Mouse (Mus musculus): Measurements from ENCODE around the gene Atoh1. TPM values are rescaled to one million over a fixed set of nuclear protein-coding genes. Genes with fewer than 3 reads are reported as not detected.
A peak's percentile ranks its signal among the peaks of the same experiment; 100 is the strongest.

Gene Atoh1
- total RNA-seq (2014; fragmentation: Nextera tagmentation) (not detected in 2 replicates), total RNA-seq (2017) (0.27 TPM in 1 of 2 replicates, not detected in the other)

GRCm38 (mm10) chr6:64728499-64729198, at the start of gene Atoh1:
Gene Atoh1, plus strand, starts transcription at chr6:64729125.
- ATAC-seq (replicated peaks; ENCODE audit: low FRiP score, low TSS enrichment, poor library complexity, severe bottlenecking), result no peak

GRCm38 (mm10) chr6:64683974-64684373, 45.0 kb upstream of the Atoh1 start:
- ATAC-seq (replicated peaks; ENCODE audit: low FRiP score, low TSS enrichment, poor library complexity, severe bottlenecking), result peak; percentile 57; the same call in 1 of the 2 replicates

- 0 out of 2 replicates have a peak, but pooled peaks have one; percentile 50 for ATAC-seq (replicated peaks; ENCODE audit: low FRiP score, low TSS enrichment, poor library complexity, severe bottlenecking)
These were observed 44.0 kb upstream of the Atoh1 start for GRCm38 (mm10) chr6:64684973-64685372.

- ATAC-seq (replicated peaks; ENCODE audit: low FRiP score, low TSS enrichment, poor library complexity, severe bottlenecking), result no peak
These were observed 40.6 kb upstream of the Atoh1 start for GRCm38 (mm10) chr6:64688181-64688944.

- no peak for ATAC-seq (replicated peaks; ENCODE audit: low FRiP score, low TSS enrichment, poor library complexity, severe bottlenecking)
These were observed 34.2 kb upstream of the Atoh1 start for GRCm38 (mm10) chr6:64694688-64695087.

GRCm38 (mm10) chr6:64703659-64704058, 25.3 kb upstream of the Atoh1 start:
- no peak for ATAC-seq (replicated peaks; ENCODE audit: low FRiP score, low TSS enrichment, poor library complexity, severe bottlenecking)

GRCm38 (mm10) chr6:64727751-64728403, 1.0 kb upstream of the Atoh1 start:
- ATAC-seq (replicated peaks; ENCODE audit: low FRiP score, low TSS enrichment, poor library complexity, severe bottlenecking), result peak; percentile 89

- peak; percentile 62 for ATAC-seq (replicated peaks; ENCODE audit: low FRiP score, low TSS enrichment, poor library complexity, severe bottlenecking)
These were observed 496 bp downstream of the Atoh1 start for GRCm38 (mm10) chr6:64729231-64730011.

- ATAC-seq (replicated peaks; ENCODE audit: low FRiP score, low TSS enrichment, poor library complexity, severe bottlenecking), result no peak
These were observed 1.1 kb downstream of the Atoh1 start for GRCm38 (mm10) chr6:64730030-64730429.

- ATAC-seq (replicated peaks; ENCODE audit: low FRiP score, low TSS enrichment, poor library complexity, severe bottlenecking), result no peak
These were observed 1.6 kb downstream of the Atoh1 start for GRCm38 (mm10) chr6:64730506-64731020.

GRCm38 (mm10) chr6:64731126-64731525, 2.2 kb downstream of the Atoh1 start:
- ATAC-seq (replicated peaks; ENCODE audit: low FRiP score, low TSS enrichment, poor library complexity, severe bottlenecking), result no peak

- no peak for ATAC-seq (replicated peaks; ENCODE audit: low FRiP score, low TSS enrichment, poor library complexity, severe bottlenecking)
These were observed 2.8 kb downstream of the Atoh1 start for GRCm38 (mm10) chr6:64731621-64732320.

- ATAC-seq (replicated peaks; ENCODE audit: low FRiP score, low TSS enrichment, poor library complexity, severe bottlenecking), result no peak
These were observed 4.4 kb downstream of the Atoh1 start for GRCm38 (mm10) chr6:64733311-64733710.

- ATAC-seq (replicated peaks; ENCODE audit: low FRiP score, low TSS enrichment, poor library complexity, severe bottlenecking), result no peak
These were observed 5.8 kb downstream of the Atoh1 start for GRCm38 (mm10) chr6:64734441-64735320.

- ATAC-seq (replicated peaks; ENCODE audit: low FRiP score, low TSS enrichment, poor library complexity, severe bottlenecking), result no peak
These were observed 7.4 kb downstream of the Atoh1 start for GRCm38 (mm10) chr6:64736317-64736716.

GRCm38 (mm10) chr6:64742915-64743489, 14.1 kb downstream of the Atoh1 start:
- no peak for ATAC-seq (replicated peaks; ENCODE audit: low FRiP score, low TSS enrichment, poor library complexity, severe bottlenecking)

- ATAC-seq (replicated peaks; ENCODE audit: low FRiP score, low TSS enrichment, poor library complexity, severe bottlenecking), result no peak
These were observed 25.6 kb downstream of the Atoh1 start for GRCm38 (mm10) chr6:64754515-64754914.
